Mouse (Mus musculus) urinary bladder, postnatal 25 days (tissue): ENCODE data around the gene Acsl3.

Source experiments
- DNase-seq: peaks from one replicate; pipeline ENCODE4 v3.0.0; 2022; ENCODE audit warnings: low spot score

The Acsl3 gene

DNA sequence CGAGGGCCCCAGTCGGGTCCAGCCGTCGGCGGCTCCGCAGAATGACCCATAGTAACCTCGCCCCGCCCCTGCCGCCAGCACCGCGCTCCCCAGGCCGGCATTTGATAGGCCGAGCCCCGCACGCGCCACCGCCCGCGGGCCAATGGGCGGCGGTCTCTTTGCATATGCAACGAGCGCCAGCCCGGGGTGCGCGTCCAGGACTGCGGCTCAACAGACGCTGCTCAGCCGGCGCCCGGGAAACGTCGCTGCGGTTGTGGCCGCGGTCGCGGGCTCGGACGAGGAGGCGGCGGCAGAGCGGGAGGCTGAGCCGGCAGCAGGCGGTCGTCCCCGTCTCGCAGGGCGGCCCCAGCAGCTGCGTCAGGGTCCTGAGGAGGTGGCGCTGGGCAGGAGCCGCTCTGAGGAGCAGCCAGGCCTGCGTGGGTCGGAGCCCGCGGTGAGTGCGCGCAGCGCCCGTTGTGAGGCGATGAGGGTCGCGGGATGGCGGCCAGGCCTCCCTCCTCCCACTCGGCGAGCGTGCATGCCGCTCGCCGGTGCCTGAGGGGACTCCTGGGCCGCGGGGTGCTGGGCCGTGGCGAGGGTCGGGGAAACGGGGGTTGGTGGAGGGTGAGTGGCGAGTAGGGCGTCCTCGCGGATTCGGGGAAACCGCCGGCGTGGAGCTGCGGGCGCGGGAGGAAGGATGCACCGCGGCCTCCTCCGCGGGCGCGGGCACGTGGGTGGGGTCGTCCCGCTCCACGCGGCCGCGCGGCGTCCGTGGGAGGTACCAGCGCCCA, at the start of gene Acsl3, which contains the start of gene Utp14b:
Gene Acsl3, plus strand, starts transcription at position 155 of the 770 bp plus-strand sequence.
Gene Utp14b, plus strand, starts transcription at position 368 of the 770 bp plus-strand sequence.
- peak; percentile 94 for DNase-seq

DNA sequence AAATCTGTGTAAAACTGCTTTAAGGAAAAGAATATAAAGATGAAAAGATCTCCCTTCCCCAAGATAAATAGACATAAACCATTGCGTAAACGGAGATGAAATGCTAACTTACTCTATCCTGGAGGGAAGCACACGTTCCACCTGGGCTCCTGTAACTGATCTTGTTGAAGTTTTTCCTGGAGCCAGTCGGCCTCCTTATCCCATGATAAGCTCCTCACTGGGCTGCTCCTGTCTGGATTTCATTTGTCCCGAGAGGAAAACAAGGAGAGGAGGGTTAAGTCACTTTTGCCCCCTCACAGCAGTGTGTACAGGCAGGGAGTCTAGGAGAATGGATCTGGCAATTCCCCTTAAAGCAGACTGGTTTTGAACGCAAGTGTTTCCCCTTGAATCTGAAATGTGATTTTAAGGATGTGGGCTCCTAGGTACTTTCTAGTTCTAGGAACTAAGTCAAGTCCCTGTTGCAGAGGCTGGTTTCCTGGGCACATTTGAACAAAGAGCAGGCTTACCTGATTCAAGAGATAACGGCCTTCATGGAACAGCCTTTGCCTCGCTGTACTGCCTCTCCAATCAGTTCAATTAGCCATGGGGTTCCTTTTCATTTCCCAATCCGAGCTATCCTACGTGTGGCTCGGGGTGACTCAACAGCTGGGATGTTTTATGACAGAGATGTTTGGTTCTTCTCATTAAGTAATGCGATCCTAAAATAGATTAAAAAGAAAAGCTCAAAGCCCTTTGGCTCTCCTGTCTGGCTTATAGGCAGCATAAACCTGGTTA, 48.3 kb upstream of the Acsl3 start:
- no peak for DNase-seq

DNA sequence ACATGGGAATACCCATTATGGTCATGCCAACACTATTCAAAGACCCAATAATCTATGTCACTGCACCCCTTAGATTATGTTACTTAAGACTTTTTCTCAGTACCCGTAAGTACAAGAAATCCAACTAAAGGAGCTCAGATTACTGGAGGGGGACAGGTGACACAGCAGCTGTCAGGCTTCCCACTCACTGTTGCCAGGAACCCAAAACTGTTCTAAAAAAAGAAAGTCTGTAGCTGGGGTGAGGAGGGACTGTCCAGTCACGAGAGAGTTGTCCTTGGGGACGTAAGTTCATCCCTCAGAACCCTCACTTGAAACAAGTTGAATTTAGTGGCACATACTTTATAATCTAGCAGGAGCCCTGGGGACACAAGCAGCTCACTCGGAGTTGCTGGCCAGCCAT, 46.6 kb upstream of the Acsl3 start:
- no peak for DNase-seq

DNA sequence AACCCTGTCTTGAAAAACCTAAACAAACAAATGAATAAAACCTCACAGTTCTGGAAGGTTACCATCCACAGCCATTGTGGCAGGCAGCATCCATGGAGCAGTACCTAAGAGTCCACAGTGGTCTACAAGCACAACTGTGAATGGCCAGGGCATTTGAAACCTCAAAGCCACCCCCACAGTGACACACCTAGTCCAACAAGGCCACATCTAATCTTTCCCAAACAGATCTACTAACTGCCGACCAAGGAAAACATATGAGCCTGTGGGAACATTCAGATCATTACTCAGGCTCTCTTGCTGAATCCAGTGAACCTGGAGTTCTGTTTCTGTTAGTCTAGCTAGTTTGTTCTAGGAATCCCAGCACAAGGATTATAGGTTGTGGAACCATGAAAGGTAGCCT, 44.7 kb upstream of the Acsl3 start:
- DNase-seq: no peak

DNA sequence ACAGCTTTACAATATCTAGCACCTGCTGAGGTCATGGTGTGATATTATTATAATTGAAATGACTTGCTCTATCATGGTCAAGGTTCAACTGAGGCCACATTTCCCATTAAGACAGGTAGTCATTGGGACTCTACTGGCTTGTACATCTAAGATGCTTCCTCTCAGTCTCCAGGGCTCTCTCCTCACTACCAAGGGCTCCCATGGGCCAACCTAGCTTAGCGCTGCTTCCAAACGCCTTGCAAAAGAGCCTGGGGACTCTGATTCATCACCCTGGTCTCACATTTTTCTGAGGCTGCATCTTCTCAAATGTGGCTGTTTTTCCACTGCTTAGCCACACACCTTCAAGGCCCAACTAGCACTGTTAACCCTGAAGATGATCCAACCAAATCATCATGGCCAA, 33.3 kb upstream of the Acsl3 start:
- DNase-seq: no peak

DNA sequence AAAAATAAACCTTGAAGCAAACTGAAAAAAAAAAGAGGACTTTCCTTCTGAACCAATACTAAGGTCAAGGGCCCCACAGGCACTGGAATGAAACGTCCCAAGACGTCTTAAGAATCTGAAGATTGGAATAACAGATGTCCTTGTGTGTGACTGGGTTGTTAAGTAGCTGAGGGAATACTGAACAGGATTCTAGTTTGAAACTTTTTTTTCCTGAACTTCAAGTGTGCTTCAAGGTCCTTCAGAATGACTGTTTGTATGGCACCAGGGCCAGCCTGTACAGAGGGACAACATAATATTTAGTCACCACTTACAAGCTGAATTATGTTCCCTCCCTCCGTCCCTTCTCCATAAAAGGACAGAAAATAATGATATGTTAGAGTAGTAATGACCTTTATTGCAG, 23.1 kb upstream of the Acsl3 start:
- no peak for DNase-seq

DNA sequence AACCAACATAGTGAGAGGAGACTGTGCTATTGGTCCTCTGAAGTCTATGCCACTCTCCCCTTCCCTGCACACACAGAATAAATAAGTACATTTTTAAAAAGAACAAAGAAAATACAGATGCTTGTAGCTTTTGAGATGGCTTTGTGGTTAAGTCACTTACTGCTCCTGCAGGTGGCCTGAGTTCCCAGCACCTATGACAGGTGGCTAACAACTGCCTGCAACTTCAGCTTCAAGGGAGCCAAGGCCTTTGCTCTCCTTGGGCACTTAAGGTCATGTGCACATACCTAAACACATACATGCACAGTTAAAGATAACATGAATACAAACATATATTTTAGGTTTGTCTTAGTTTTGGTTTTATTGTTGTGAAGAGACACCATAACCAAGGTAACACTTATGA, 16.8 kb upstream of the Acsl3 start:
- DNase-seq: no peak

DNA sequence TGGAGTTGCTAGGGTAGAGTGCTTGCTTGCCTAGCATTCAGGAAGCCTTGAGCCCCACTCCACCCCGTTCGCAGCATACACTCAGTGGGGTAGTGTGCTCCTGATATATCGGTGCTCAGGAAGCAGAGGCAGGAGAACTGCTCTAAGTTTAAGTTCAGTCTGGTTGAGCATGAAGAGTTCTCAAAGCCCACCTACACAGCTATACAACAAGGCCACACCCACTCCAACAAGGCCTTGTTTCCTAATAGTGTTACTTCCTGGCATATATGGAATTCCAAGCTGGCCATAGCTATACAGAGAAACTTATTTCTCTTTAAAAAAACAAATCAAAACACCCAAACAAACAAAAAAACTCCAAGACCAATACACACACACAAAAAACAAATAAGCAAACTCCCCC, 15.8 kb upstream of the Acsl3 start:
- DNase-seq: no peak

DNA sequence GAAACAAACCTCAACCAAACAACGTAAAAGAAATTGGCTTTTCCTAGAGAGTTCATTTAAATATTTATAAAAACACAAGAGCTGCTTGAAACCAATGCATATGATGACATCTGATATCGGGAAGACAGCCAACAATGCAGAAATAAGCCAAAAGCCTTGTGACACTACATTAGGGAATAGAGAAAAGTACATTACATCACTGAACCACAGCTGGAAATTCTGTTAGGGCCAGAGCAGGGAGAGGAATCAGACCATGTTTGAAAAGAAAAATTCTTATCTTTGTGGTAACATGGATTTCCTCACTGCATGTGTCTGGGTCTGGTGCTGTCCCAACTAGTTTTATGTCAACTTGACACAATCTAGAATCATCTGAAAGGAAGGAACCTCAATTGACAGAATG, 15.4 kb upstream of the Acsl3 start:
- DNase-seq: no peak

DNA sequence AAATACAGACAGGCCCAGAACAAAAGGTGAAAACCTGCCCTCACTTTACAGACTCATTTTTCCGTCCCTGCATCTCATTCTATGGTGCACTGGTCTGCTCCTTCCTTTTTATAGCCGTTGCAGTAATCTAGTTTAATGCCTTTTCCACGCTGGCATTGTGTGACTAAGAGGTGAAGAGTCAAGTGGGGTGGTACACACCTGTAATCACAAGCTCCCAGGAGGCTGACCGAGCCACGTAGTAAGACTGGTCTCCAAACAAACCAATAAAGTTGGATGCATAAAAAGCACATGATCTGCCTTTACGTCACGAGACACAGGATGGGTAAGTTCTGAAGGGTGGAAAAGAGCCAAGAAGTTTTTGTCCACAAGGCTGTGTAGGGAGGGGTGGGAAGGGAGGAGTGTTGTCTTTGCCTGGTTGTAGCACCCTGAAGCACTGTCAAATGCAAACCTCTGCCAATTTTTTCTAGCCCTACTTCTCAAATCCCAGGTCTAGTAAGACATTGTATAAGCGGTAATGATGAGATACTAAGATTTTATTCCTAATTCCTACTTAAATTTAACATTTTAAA, 10.2 kb upstream of the Acsl3 start:
- DNase-seq: no peak

DNA sequence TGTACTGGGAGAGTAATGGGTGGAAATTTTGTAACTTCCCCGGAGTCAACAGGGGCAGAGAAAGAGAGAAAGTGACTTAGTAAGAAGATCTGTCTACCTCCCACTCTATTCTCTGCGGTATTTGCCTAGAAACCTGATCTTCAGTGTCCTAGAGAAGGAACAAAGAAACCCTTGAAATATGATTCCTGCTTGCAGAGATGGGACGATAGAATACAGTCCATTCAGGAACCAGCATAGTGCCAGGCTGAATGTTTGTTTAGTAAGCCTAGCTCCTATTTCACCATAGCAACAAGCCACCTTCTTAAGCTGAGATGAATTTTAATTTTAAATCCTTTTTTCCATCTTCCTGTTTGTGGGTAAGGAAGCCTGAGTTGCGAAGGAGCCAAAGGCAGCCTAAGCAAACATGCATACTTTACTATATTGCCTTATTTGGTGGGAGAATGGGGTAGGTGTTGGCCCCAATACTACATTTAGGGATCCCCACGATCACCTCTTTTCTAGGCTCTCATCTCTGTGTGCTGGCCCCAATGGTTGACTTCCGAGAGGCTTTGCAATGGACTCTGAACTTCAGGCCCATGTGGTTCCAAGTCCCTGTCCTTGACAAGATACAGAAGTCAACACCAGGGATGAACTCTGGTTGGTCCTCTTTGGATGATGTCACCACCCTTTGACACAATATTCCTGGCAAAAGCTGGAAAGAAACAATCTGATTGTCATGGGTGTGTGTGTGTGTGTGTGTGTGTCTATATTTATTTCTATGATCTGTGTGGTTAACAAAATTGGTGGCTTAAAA, 8.2 kb upstream of the Acsl3 start:
- no peak for DNase-seq

DNA sequence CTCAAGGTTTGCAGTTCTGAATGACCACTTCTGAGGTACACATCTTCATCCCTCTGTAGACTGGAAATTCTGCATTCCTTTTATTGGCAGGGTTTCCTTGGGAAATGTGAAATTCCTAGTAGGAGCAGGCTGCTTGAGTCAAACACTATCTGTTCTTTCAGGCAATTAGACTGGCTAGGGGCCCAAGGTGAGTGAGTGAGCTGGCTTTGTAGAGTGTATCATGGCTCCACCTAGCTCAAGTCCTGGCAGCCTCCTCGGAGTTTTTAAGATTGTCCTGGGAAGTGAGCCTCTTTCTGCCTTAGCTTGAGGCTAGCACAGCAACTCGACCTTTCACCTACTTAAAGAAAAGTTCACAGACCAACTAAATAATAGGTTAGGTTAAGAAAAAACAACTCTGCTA, 1.2 kb upstream of the Acsl3 start:
- no peak for DNase-seq

DNA sequence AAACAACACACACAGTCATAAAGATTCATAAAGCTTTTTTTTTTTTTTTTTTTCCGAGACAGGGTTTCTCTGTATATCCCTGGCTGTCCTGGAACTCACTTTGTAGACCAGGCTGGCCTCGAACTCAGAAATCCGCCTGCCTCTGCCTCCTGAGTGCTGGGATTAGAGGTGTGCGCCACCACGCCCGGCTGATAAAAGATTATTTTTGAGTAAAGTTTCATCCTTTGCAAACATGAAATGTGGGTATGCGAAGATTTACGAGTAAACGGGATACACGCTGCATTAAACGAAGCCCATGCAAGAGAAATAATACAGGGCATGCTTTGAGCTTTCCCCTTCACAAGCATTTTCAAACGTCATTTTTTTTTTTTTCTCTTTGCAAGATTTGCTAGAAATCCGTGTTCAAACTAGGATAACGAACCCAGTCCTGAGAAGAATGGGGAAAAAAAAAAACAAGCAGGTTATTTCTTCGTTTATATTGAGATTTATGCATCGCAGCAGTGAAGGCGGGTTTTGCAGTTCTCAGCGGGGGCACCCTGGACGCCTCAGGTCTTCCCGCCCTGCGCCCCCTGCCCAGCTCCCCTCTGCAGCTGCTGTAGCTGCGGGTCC, 500 bp upstream of the Acsl3 start:
- no peak for DNase-seq

DNA sequence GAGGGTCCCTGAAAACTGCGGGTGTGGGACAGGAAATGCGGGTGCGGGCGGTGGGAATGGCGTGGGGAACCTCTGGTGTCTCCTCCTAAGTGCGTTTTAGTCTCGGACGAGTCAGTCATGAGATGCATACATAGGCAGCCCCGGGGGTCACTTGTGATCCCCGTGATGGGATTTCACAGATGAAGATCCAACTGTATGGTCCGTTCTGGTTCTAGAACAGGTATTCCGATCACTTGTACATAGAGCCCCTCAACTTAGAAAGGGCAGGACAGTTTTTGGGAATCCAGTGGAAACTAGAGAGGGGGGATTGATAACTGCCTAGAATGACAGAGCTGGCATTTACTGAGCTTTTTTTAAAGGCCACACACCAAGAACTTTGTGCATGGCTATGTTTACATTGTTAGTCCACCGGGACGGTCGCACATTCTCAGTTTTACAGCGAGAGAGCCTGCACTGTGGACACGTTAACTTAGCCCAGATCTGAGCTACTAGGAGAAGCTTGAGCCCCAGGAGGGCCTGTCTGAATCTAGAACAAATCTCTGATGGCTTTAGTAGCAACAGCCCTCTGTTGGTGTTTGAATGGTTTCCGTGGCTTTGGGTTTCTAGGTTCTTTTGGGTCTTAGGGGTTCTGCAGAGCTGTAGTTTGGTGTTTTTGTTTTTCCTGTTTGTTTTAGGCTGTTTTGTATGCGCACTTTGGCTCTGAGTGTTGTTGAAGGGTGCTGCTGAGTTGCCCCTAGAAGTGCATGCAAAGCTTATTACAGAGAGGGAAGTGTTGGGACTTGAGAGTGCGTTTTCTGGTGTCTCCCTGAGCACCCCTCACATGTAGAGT, 1.0 kb downstream of the Acsl3 start:
- no peak for DNase-seq

DNA sequence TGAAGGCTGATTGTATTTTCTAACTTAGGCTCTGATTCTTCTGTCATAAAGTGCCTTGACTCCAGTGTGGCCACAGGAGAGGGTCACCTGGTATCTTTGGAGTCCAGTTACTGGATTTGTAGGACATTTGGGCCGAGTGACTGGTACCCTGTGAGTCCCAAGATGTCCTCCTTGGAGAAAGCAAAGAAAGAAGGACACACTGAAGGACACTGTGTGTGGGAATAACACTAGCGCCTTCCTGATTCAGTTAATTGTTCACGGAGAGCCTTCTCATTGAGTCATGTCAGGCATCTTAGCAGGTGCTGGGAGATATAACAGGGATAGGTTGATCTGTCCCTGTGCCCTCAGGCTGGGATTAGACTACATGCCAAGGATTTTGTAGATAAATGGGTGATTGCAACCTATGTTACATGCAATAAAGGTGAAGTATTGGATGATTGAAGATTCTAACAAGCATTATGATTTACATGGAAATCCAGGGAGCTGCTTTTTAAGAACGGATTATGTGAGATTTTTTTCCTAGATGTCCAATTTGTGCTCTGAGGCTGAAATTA, 1.7 kb downstream of the Acsl3 start:
- DNase-seq: no peak

DNA sequence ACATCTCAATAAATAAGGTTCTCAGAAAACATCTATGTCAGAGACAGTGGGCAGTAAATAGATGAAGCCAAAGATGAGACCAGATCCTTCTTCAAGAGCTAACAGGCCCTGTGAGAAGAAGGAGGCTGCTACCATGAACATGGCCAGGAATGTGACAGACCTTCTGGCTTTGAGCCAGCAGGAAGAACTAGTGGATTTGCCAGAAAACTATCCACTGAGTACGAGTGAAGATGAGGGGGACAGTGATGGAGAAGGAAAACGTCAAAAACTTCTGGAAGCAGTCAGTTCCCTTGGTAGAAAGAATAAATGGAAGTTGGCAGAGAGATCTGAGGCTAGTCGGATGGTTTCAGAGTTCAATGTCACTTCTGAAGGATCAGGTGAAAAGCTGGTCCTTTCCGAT, 6.7 kb downstream of the Acsl3 start:
- DNase-seq: no peak

DNA sequence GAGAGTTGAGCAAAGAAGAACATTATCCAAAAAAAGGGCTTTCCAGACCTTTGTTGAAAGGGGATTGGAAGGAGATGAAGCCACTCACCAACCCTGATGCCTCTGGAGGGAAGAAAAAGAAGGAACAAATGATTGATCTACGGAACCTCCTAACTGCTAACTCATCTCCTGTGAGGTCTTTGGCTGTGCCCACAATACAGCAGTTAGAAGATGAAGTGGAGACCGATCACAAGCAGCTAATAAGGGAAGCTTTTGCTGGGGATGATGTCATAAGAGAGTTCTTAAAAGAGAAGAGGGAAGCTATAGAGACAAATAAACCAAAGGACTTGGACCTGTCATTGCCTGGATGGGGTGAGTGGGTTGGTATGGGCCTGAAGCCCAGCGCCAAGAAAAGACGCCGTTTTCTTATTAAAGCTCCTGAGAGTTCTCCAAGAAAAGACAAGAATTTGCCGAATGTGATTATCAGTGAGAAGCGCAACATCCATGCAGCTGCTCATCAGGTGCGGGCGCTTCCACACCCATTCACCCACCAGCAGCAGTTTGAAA, 8.4 kb downstream of the Acsl3 start:
- DNase-seq: no peak

DNA sequence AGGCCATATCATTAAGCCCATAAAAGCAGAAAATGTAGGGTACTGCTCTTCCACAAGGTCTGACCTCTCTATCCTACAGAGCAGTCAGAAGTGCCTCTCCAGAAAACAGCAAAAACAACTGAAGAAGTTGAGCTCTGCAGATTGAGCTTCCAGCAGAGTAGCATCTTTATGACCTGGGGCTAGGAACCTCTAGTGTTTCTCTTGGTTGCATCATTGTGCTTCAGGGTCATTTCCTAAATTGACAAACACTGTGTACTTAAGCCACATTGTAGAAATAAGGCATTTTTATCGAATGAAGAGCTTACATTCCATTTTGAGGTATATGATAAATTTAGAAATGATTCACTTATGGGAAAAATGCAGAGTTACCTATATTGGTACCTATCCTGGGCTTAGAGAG, 9.0 kb downstream of the Acsl3 start:
- DNase-seq: no peak

DNA sequence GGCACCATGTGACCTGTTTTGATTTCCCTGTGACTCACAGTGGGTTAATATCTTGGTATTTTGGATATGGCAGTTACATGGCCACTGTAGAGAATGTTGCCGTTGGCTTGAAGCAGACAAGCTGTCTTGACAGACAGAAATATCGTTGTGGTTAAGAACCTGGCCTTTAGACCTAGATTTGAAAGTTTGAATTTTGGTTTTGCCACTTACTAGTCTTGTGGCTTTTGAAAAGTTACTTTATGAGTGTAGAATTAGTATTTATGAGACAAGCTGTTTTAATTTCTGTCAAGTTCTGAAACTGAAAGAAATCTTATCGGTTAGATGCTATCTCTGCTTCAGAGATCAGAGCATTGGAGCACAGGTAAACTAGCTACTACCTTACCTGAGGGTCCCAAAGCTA, 24.7 kb downstream of the Acsl3 start:
- DNase-seq: no peak

DNA sequence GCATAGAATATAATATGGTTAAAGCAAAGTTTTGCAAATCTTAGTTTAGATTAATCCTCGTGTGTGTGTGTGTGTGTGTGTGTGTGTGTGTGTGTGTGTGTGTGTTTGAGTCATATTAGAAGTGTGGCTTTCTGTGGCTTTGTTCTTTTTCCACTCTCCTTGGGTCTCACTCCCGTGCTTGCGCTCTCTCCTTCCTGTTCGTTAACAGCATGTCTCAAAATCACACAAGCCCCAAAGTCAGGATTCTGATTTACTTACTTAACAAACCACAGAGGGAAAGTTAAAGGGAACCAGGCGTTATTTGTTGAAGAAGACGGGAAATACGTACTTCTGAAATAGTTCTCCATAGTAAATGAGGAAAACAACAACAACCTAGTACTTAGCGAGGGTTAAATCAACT, 26.5 kb downstream of the Acsl3 start:
- no peak for DNase-seq

DNA sequence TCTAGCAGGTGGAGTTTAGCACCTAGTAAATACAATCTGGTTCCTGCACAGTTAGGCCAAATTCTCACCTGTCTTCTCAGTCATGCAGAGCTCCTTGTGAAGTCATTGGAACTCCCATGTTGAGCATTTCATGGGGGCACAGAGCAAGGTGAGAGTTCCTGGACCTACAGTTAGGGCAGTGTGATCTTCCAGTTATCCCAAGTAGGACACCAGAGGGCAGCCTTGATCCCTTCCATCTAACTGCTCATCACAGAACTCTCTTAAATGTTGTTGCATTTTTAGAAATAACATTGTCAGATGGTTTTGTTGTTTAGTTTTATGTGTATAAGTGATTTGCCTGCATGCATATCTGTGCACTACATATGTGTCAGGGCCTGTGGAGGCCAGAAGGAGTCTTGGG, 29.2 kb downstream of the Acsl3 start:
- no peak for DNase-seq
